Mouse (Mus musculus): ENCODE measurements around the gene Sec24a.
"Not testable (repeated sequence)": the region's sequence is repeated elsewhere in the genome, so short reads cannot be mapped to it uniquely, and the experiment has no call there.

Gene Sec24a

GRCm38 (mm10) chr11:51763213-51763907 is at the start of gene Sec24a, which contains the start of gene Sar1b:
Sec24a (minus strand) TSS chr11:51763634.
Sar1b (plus strand) TSS chr11:51763687.
- peak; percentile 85 to 93 for DNase-seq

- DNase-seq = no peak
Observed at GRCm38 (mm10) chr11:51812022-51812546, 48.6 kb upstream of the Sec24a start.

- DNase-seq = no peak
Observed at GRCm38 (mm10) chr11:51811230-51811629, 47.8 kb upstream of the Sec24a start.

GRCm38 (mm10) chr11:51809632-51810224 is 46.3 kb upstream of the Sec24a start:
- DNase-seq = peak in 1 of 2 experiments; percentile 63

- DNase-seq = peak; percentile 29 to 53
Observed at GRCm38 (mm10) chr11:51807108-51807879, 43.9 kb upstream of the Sec24a start.

GRCm38 (mm10) chr11:51805221-51805981 is 42.0 kb upstream of the Sec24a start:
- DNase-seq = peak; percentile 81 to 88

- DNase-seq = no peak
Observed at GRCm38 (mm10) chr11:51800634-51801325, 37.3 kb upstream of the Sec24a start.

GRCm38 (mm10) chr11:51796272-51796671 is 32.8 kb upstream of the Sec24a start:
- DNase-seq = no peak

GRCm38 (mm10) chr11:51790662-51791061 is 27.2 kb upstream of the Sec24a start:
- DNase-seq = no peak

- not testable (repeated sequence) for DNase-seq
Observed at GRCm38 (mm10) chr11:51789735-51790134, 26.3 kb upstream of the Sec24a start.

GRCm38 (mm10) chr11:51785926-51786325 is 22.5 kb upstream of the Sec24a start:
- DNase-seq = peak in 1 of 2 experiments; percentile 76

GRCm38 (mm10) chr11:51782721-51783120 is 19.3 kb upstream of the Sec24a start:
- no peak for DNase-seq

GRCm38 (mm10) chr11:51780773-51781267 is 17.4 kb upstream of the Sec24a start:
- no peak for DNase-seq

- no peak for DNase-seq
Observed at GRCm38 (mm10) chr11:51777478-51777877, 14.0 kb upstream of the Sec24a start.

- DNase-seq = no peak
Observed at GRCm38 (mm10) chr11:51775507-51775906, 12.1 kb upstream of the Sec24a start.

GRCm38 (mm10) chr11:51768296-51768695 is 4.9 kb upstream of the Sec24a start:
- DNase-seq = peak in 1 of 2 experiments; percentile 51

- peak; percentile 49 to 78 for DNase-seq
Observed at GRCm38 (mm10) chr11:51767579-51768220, 4.3 kb upstream of the Sec24a start.

GRCm38 (mm10) chr11:51764816-51765215 is 1.4 kb upstream of the Sec24a start:
- DNase-seq = no peak

- DNase-seq = no peak
Observed at GRCm38 (mm10) chr11:51763955-51764354, 521 bp upstream of the Sec24a start.

GRCm38 (mm10) chr11:51761241-51761640 is 2.2 kb downstream of the Sec24a start:
- no peak for DNase-seq

Data from kidney, postnatal 25 days (tissue).